Mouse (Mus musculus) embryonic facial prominence, embryonic 12.5 days (tissue): ENCODE data around the gene Fbxw11. TPM values are rescaled to one million over a fixed set of nuclear protein-coding genes. Genes with fewer than 3 reads are reported as not detected.
"Not testable (repeated sequence)": the region's sequence is repeated elsewhere in the genome, so short reads cannot be mapped to it uniquely, and the experiment has no call there.

Experiments used
- ATAC-seq: fragments of 200-750 bp; cut with Nextera tagmentation; 2 replicates; pipeline ENCODE4 v1.8.0; 2017; ENCODE audit not compliant: insufficient number of reproducible peaks, insufficient read depth, low FRiP score, low TSS enrichment
- H3K27ac ChIP-seq: fragments of 300-500 bp; sonication (generic); 2 replicates; pipeline ENCODE4 v1.5.1; 2016; ENCODE audit warnings: mild to moderate bottlenecking
- H3K27me3 ChIP-seq: fragments of 300-500 bp; sonication (generic); 2 replicates; pipeline ENCODE4 v1.6.1; 2016; ENCODE audit warnings: mild to moderate bottlenecking, moderate library complexity
- H3K36me3 ChIP-seq: fragments of 300-500 bp; sonication (generic); 2 replicates; pipeline ENCODE4 v1.6.1; 2016; ENCODE audit warnings: mild to moderate bottlenecking
- H3K4me1 ChIP-seq: fragments of 300-500 bp; sonication (generic); 2 replicates; pipeline ENCODE4 v1.6.1; 2016
- H3K4me2 ChIP-seq: fragments of 300-500 bp; sonication (generic); replicated peaks from 2 replicates; pipeline ENCODE4 v1.6.1; 2016; ENCODE audit warnings: mild to moderate bottlenecking, moderate library complexity
- H3K4me3 ChIP-seq: fragments of 300-500 bp; sonication (generic); 2 replicates; pipeline ENCODE4 v1.5.1; 2016; ENCODE audit warnings: mild to moderate bottlenecking
- H3K9ac ChIP-seq: fragments of 300-500 bp; sonication (generic); 2 replicates; pipeline ENCODE4 v1.6.1; 2016; ENCODE audit warnings: mild to moderate bottlenecking, moderate library complexity
- H3K9me3 ChIP-seq: fragments of 300-500 bp; sonication (generic); 2 replicates; pipeline ENCODE4 v1.6.1; 2016; ENCODE audit warnings: mild to moderate bottlenecking, moderate library complexity
- WGBS: fragments of 180-500 bp; shearing (Covaris S2); methylation state at CpG from one replicate; pipeline ENCODE4 v1.1.7; 2016; 5-methylcytosine and 5-hydroxymethylcytosine counted together
- polyA plus RNA-seq: library from polyadenylated mRNA; unstranded; fragments of >200 nt; fragmentation: Nextera tagmentation; extraction: Ambion mirVana; gene quantifications from 2 replicates; pipeline ENCODE4 v1.2.1, GENCODE M21; 2016

Gene Fbxw11
- polyA plus RNA-seq, 1 experiment from 2014 or later: 90.2 TPM

DNA sequence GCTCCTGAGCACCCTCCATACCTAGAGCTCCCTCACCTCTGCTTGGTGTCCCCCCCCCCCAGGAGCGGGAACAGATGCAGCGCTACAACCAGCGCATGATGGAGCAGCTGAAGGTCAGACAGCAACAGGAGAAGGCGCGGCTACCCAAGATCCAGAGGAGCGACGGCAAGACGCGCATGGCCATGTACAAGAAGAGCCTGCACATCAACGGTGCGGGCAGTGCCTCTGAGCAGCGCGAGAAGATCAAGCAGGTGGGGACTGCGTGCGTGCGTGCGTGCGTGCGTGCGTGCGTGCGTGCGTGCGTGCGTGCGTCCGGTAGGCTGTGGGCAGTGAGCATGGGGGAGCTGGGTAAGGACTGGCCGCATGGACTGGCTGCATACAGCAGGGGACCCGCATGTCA is 28.1 kb upstream of the Fbxw11 start:
- Histone ChIP-seq H3K4me1 (peaks cover 21% of the 10 kb centered on the region), H3K4me3 (no peak overlapping the region), H3K27ac (no peak overlapping the region), H3K4me2 (no peak overlapping the region), H3K9ac (no peak overlapping the region), H3K36me3 (no peaks in the 10 kb centered on the region), H3K27me3 (no peaks in the 10 kb centered on the region), H3K9me3 (no peaks in the 10 kb centered on the region)
- ATAC-seq: no peak
- WGBS: 96% methylated on average over 29 of the region's 29 CpGs

- no peaks in the 10 kb centered on the region for H3K27me3 ChIP-seq
- H3K27ac ChIP-seq: 0 out of 2 replicates have a peak overlapping the region, but pooled peaks have one; percentile 13
- H3K4me2 ChIP-seq: peak overlapping the region; percentile 18
- H3K4me3 ChIP-seq: no peak overlapping the region
- WGBS: 5% methylated on average over 11 of the region's 11 CpGs
- H3K36me3 ChIP-seq: no peaks in the 10 kb centered on the region
- H3K9ac ChIP-seq: no peak overlapping the region
- ATAC-seq: no peak
- H3K9me3 ChIP-seq: no peaks in the 10 kb centered on the region
- H3K4me1 ChIP-seq: peaks cover 23% of the 10 kb centered on the region
These were observed 27.0 kb upstream of the Fbxw11 start for GRCm38 (mm10) chr11:32615561-32615960.

GRCm38 (mm10) chr11:32616091-32616490 is 26.4 kb upstream of the Fbxw11 start:
- no peak overlapping the region for H3K27ac ChIP-seq
- no peaks in the 10 kb centered on the region for H3K9me3 ChIP-seq
- no peak overlapping the region for H3K4me3 ChIP-seq
- no peak overlapping the region for H3K9ac ChIP-seq
- H3K4me1 ChIP-seq: peaks cover 23% of the 10 kb centered on the region
- no peaks in the 10 kb centered on the region for H3K36me3 ChIP-seq
- peak overlapping the region; percentile 18; the same call in 1 of the 2 replicates for H3K4me2 ChIP-seq
- ATAC-seq: no peak
- H3K27me3 ChIP-seq: no peaks in the 10 kb centered on the region
- 62% methylated on average over 6 of the region's 6 CpGs for WGBS

DNA sequence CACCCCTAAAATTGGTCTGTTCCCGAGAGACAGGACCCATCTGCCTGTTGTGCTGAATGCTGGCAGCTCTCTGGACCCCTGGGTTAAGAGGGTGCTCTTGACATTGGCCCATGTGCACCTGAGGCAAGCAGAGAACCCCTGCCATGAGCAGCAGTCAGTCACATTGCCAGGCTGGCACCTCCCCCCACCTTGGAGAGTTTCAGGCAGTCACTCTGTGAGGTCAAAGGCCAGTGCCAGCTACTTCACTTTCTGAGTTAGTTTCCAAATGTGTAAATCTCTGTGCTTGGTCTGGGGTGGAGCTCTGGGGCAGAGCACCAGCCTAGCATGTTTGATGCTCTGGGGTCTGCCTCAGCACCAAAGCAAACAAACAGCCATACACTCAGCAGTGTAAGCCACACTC is 24.5 kb upstream of the Fbxw11 start:
- no peaks in the 10 kb centered on the region for H3K36me3 ChIP-seq
- no peaks in the 10 kb centered on the region for H3K9me3 ChIP-seq
- H3K4me1 ChIP-seq: peaks cover 18% of the 10 kb centered on the region
- no peak overlapping the region for H3K4me3 ChIP-seq
- H3K9ac ChIP-seq: no peak overlapping the region
- no peak overlapping the region for H3K4me2 ChIP-seq
- 80% methylated on average over 1 of the region's 1 CpGs for WGBS
- no peak for ATAC-seq
- no peaks in the 10 kb centered on the region for H3K27me3 ChIP-seq
- no peak overlapping the region for H3K27ac ChIP-seq

GRCm38 (mm10) chr11:32618641-32619040 is 23.9 kb upstream of the Fbxw11 start:
- H3K4me1 ChIP-seq: peaks cover 20% of the 10 kb centered on the region
- not testable (repeated sequence) for H3K36me3 ChIP-seq, H3K9me3 ChIP-seq, H3K4me2 ChIP-seq, H3K9ac ChIP-seq, ATAC-seq, H3K4me3 ChIP-seq, H3K27me3 ChIP-seq
- H3K27ac ChIP-seq: peak overlapping the region; percentile 77; the same call in 1 of the 2 replicates
- 81% methylated on average over 5 of the region's 5 CpGs for WGBS

DNA sequence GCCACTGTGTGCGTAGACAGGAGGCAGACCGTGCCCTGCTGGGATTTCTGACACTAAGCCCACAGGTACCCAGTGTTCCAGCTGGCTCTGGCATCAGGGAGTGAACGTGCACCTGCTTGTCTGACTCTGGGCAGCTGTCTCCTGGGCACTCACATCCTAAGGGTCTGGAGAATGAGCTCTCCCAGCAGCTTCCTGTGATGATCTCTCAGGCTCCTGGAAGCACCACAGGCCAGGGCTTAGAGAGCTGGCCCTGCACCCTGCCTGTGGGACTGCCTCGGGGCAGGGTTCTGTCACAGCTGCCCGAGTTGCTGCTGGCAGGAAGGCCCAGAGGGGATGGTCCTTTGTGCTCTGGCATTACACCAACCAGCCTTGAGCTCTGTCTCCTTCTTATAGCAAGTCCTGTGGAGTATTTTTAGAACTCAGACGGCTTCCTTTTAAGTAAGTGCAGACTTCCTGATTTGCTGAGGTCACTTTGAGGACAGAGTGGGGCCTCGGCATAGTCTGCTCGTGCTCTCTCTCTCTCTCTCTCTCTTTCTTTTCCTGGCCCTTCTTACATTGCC is 23.2 kb upstream of the Fbxw11 start:
- Histone ChIP-seq H3K36me3 (no peaks in the 10 kb centered on the region), H3K27ac (peak overlapping the region; percentile 77), H3K27me3 (no peaks in the 10 kb centered on the region), H3K9me3 (no peaks in the 10 kb centered on the region), H3K4me1 (peaks cover 20% of the 10 kb centered on the region), H3K9ac (no peak overlapping the region), H3K4me3 (no peak overlapping the region), H3K4me2 (no peak overlapping the region)
- 33% methylated on average over 8 of the region's 8 CpGs for WGBS
- ATAC-seq: no peak

DNA sequence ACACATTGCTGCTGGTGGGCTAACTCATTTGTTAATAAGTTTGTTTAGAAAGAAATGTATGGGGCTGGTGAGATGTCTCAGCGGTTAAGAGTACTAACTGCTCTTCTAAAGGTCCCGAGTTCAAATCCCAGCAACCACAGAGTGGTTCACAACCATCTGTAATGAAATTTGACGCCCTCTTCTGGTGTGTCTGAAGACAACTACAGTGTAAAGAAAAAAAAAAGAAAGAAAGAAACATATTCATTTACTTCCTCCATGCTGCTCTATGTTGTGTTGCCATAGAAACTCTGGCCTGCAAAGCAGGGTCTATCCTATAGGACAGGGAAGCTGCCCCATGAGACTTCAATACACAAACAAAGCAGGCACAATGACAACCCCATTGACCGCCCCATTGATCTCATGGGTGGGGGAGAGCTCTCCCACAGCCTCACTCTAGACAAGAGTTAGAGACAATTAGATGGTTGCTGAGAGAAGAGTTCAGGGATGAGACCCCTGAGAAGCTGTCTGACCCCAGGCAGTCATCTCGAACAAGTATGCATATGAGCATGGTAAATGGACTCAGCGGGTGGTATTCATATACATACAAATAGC is 22.6 kb upstream of the Fbxw11 start:
- 79% methylated on average over 6 of the region's 6 CpGs for WGBS
- peaks cover 20% of the 10 kb centered on the region for H3K4me1 ChIP-seq
- no peak overlapping the region for H3K4me3 ChIP-seq
- no peaks in the 10 kb centered on the region for H3K9me3 ChIP-seq
- H3K27me3 ChIP-seq: no peaks in the 10 kb centered on the region
- H3K4me2 ChIP-seq: no peak overlapping the region
- no peak for ATAC-seq
- H3K36me3 ChIP-seq: no peaks in the 10 kb centered on the region
- H3K27ac ChIP-seq: no peak overlapping the region
- H3K9ac ChIP-seq: no peak overlapping the region

GRCm38 (mm10) chr11:32621831-32622478 is 20.6 kb upstream of the Fbxw11 start:
- H3K27me3 ChIP-seq: no peaks in the 10 kb centered on the region
- no peaks in the 10 kb centered on the region for H3K36me3 ChIP-seq
- no peak for ATAC-seq
- no peak overlapping the region for H3K27ac ChIP-seq
- WGBS: 76% methylated on average over 12 of the region's 12 CpGs
- H3K4me3 ChIP-seq: no peak overlapping the region
- no peak overlapping the region for H3K9ac ChIP-seq
- H3K4me2 ChIP-seq: no peak overlapping the region
- H3K4me1 ChIP-seq: peaks cover 11% of the 10 kb centered on the region
- H3K9me3 ChIP-seq: no peaks in the 10 kb centered on the region

GRCm38 (mm10) chr11:32622479-32623190 is 19.9 kb upstream of the Fbxw11 start:
- Histone ChIP-seq H3K9ac (no peak overlapping the region), H3K27me3 (no peaks in the 10 kb centered on the region), H3K4me3 (no peak overlapping the region), H3K27ac (no peak overlapping the region), H3K4me2 (no peak overlapping the region), H3K9me3 (no peaks in the 10 kb centered on the region), H3K4me1 (peaks cover 11% of the 10 kb centered on the region), H3K36me3 (no peaks in the 10 kb centered on the region)
- 84% methylated on average over 13 of the region's 13 CpGs for WGBS
- no peak for ATAC-seq

DNA sequence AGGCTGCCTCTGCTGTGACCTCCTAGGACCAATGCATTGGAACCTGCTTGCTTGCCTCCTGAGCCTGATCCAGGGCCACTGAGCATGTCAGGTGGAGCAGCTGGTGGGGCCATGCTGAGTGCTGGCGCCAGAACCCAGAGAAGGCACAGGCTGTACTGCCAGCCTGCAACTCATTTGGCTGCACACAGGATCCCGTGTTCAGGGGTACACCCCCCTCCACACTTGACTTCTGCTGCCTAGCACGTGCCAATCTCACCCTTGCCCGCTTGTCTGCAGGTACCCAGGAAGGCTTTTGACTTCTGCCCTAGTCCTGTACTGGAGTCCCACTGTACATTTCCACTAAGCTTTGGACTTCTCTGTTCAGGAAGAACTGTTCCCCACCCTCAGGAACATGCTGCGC is 19.3 kb upstream of the Fbxw11 start:
- Histone ChIP-seq H3K27ac (no peak overlapping the region), H3K9ac (no peak overlapping the region), H3K4me1 (peaks cover 11% of the 10 kb centered on the region), H3K4me2 (no peak overlapping the region), H3K4me3 (no peak overlapping the region), H3K27me3 (no peaks in the 10 kb centered on the region), H3K36me3 (no peaks in the 10 kb centered on the region), H3K9me3 (no peaks in the 10 kb centered on the region)
- ATAC-seq: no peak
- 79% methylated on average over 5 of the region's 5 CpGs for WGBS

GRCm38 (mm10) chr11:32623912-32624311 is 18.6 kb upstream of the Fbxw11 start:
- no peak overlapping the region for H3K4me3 ChIP-seq
- no peak for ATAC-seq
- no peaks in the 10 kb centered on the region for H3K9me3 ChIP-seq
- H3K36me3 ChIP-seq: no peaks in the 10 kb centered on the region
- H3K27me3 ChIP-seq: no peaks in the 10 kb centered on the region
- no peak overlapping the region for H3K4me2 ChIP-seq
- H3K27ac ChIP-seq: no peak overlapping the region
- no peak overlapping the region for H3K9ac ChIP-seq
- peaks cover 10% of the 10 kb centered on the region for H3K4me1 ChIP-seq
- WGBS: 76% methylated on average over 6 of the region's 6 CpGs

DNA sequence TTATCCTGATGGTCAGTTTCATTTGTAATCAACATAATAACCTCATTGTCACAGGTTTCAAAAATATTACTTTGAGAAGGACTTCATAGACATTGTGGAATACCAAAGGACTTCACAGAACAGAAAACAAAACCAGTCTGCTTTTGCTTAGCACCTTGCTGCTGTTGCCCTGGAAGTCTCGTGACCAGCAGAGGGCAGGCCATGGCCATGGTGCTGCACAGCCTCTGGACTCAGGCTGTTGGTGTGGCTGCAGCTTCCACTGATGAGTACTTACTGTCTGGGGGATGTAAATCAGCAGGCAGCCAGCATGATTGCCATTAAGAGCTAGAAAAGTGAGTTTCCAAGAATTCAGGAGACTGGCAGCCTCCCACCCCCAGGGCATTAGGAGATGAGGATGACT is 16.8 kb upstream of the Fbxw11 start:
- Histone ChIP-seq H3K4me3 (no peak overlapping the region), H3K27me3 (no peaks in the 10 kb centered on the region), H3K4me1 (0 out of 2 replicates have a peak, but pooled peaks cover 2% of the 10 kb centered on the region), H3K9me3 (no peaks in the 10 kb centered on the region), H3K27ac (no peak overlapping the region), H3K36me3 (no peaks in the 10 kb centered on the region), H3K4me2 (no peak overlapping the region), H3K9ac (no peak overlapping the region)
- ATAC-seq: no peak
- WGBS: 56% methylated on average over 1 of the region's 1 CpGs
